Mouse (Mus musculus) heart, postnatal 0 days (tissue): ENCODE data around the gene Tcf15. TPM values are rescaled to one million over a fixed set of nuclear protein-coding genes. Genes with fewer than 3 reads are reported as not detected.
A peak's percentile ranks its signal among the peaks of the same experiment; 100 is the strongest.

ENCODE experiments used
- ATAC-seq: fragments of 200-750 bp; cut with Nextera tagmentation; 2 replicates; pipeline ENCODE4 v1.8.0; 2017; ENCODE audit warnings: low read depth, moderate number of reproducible peaks, moderate library complexity; ENCODE audit not compliant: insufficient read depth
- DNase-seq: peaks from one replicate; pipeline ENCODE4 v3.0.0-alpha.2; 2016; ENCODE audit warnings: low spot score
- H3K27ac ChIP-seq: fragments of 300-500 bp; sonication (generic); 2 replicates; pipeline ENCODE4 v1.5.1; 2014; ENCODE audit warnings: low read depth, mild to moderate bottlenecking
- H3K27me3 ChIP-seq: fragments of 300-500 bp; sonication (generic); 2 replicates; pipeline ENCODE4 v1.6.1; 2014; ENCODE audit warnings: low read length, mixed read lengths; ENCODE audit not compliant: control insufficient read depth, insufficient read depth
- H3K36me3 ChIP-seq: fragments of 300-500 bp; sonication (generic); replicated peaks from 2 replicates; pipeline ENCODE4 v1.6.1; 2014; ENCODE audit warnings: low read length, mixed read lengths; ENCODE audit not compliant: control insufficient read depth, insufficient read depth
- H3K4me1 ChIP-seq: fragments of 300-500 bp; sonication (generic); 2 replicates; pipeline ENCODE4 v1.6.1; 2014; ENCODE audit warnings: antibody characterized with exemption; ENCODE audit not compliant: control insufficient read depth, insufficient read depth
- H3K4me2 ChIP-seq: fragments of 300-500 bp; sonication (generic); 2 replicates; pipeline ENCODE4 v1.6.1; 2014; ENCODE audit warnings: low read depth, mild to moderate bottlenecking, low read length, moderate library complexity
- H3K4me3 ChIP-seq: fragments of 300-500 bp; sonication (generic); 2 replicates; pipeline ENCODE4 v1.5.1; 2014; ENCODE audit warnings: low read depth, low read length
- H3K9ac ChIP-seq: fragments of 300-500 bp; sonication (generic); replicated peaks from 2 replicates; pipeline ENCODE4 v1.6.1; 2014; ENCODE audit warnings: low read depth, low read length, mixed read lengths
- H3K9me3 ChIP-seq: fragments of 300-500 bp; sonication (generic); replicated peaks from 2 replicates; pipeline ENCODE4 v1.6.1; 2016; ENCODE audit warnings: low read length; ENCODE audit not compliant: control insufficient read depth
- CTCF ChIP-seq: IDR thresholded peaks from 2 replicates; pipeline ENCODE4 v1.5.1; 2016; ENCODE audit warnings: antibody characterized with exemption, control low read depth, low read depth
- EP300 ChIP-seq: IDR thresholded peaks from 2 replicates; pipeline ENCODE4 v1.6.1; 2016; ENCODE audit warnings: antibody characterized with exemption, low read depth
- WGBS: fragments of 180-500 bp; shearing (Covaris S2); extraction: QIAGEN DNeasy Blood & Tissue Kit; methylation state at CpG from one replicate; pipeline ENCODE4 v1.1.7; 2014; 5-methylcytosine and 5-hydroxymethylcytosine counted together
- polyA plus RNA-seq: library from polyadenylated mRNA; unstranded; fragments of >200 nt; fragmentation: Nextera tagmentation; extraction: Ambion mirVana; gene quantifications from 2 replicates; pipeline ENCODE4 v1.2.1, GENCODE M21; 2015
- total RNA-seq: library from RNA; depleted of rRNA; stranded (reverse); fragments of >200 nt; gene quantifications from 2 replicates; pipeline ENCODE4 v1.2.3, GENCODE M21; 2014; ENCODE audit warnings: low replicate concordance; rRNA removed

Gene Tcf15
- total and polyA plus RNA-seq, 2 experiments from 2014 or later: 23.0 to 36.8 TPM

- ATAC-seq: no peak
- no peak for TF ChIP-seq CTCF
- TF ChIP-seq EP300: no peak
- Histone ChIP-seq H3K9me3 (no peaks in the 10 kb centered on the region), H3K27ac (no peak overlapping the region), H3K4me3 (no peak overlapping the region), H3K27me3 (no peaks in the 10 kb centered on the region), H3K36me3 (no peaks in the 10 kb centered on the region), H3K9ac (no peak overlapping the region), H3K4me2 (no peak overlapping the region), H3K4me1 (0 out of 2 replicates have a peak, but pooled peaks cover 5% of the 10 kb centered on the region)
- DNase-seq: no peak
- WGBS: 69% methylated on average over 7 of the region's 7 CpGs
Observed at GRCm38 (mm10) chr2:152193346-152193710, 50.0 kb downstream of the Tcf15 start.

GRCm38 (mm10) chr2:152194586-152194985, 51.2 kb downstream of the Tcf15 start:
- H3K9me3 ChIP-seq: no peaks in the 10 kb centered on the region
- H3K27me3 ChIP-seq: no peaks in the 10 kb centered on the region
- H3K4me3 ChIP-seq: no peak overlapping the region
- ATAC-seq (no peak), DNase-seq (no peak)
- TF ChIP-seq EP300 (no peak), CTCF (no peak)
- no peak overlapping the region for H3K4me2 ChIP-seq
- 93% methylated on average over 2 of the region's 2 CpGs for WGBS
- no peaks in the 10 kb centered on the region for H3K4me1 ChIP-seq
- no peak overlapping the region for H3K27ac ChIP-seq
- no peak overlapping the region for H3K9ac ChIP-seq
- no peaks in the 10 kb centered on the region for H3K36me3 ChIP-seq

GRCm38 (mm10) chr2:152196896-152197295, 53.5 kb downstream of the Tcf15 start:
- Histone ChIP-seq H3K9me3 (no peaks in the 10 kb centered on the region), H3K9ac (no peak overlapping the region), H3K4me1 (no peaks in the 10 kb centered on the region), H3K27ac (no peak overlapping the region), H3K27me3 (no peaks in the 10 kb centered on the region), H3K4me2 (no peak overlapping the region), H3K4me3 (no peak overlapping the region), H3K36me3 (no peaks in the 10 kb centered on the region)
- ATAC-seq: no peak
- DNase-seq: no peak
- TF ChIP-seq EP300 (no peak), CTCF (no peak)
- WGBS: 30% methylated on average over 3 of the region's 3 CpGs

GRCm38 (mm10) chr2:152197301-152197712, 53.9 kb downstream of the Tcf15 start:
- no peak overlapping the region for H3K4me2 ChIP-seq
- no peaks in the 10 kb centered on the region for H3K9me3 ChIP-seq
- no peak overlapping the region for H3K9ac ChIP-seq
- H3K4me3 ChIP-seq: no peak overlapping the region
- H3K4me1 ChIP-seq: no peaks in the 10 kb centered on the region
- peak; percentile 83 for DNase-seq
- peak; percentile 68 for ATAC-seq
- H3K27ac ChIP-seq: no peak overlapping the region
- TF ChIP-seq EP300: no peak
- peak; percentile 89 for TF ChIP-seq CTCF
- 42% methylated on average over 10 of the region's 10 CpGs for WGBS
- H3K36me3 ChIP-seq: no peaks in the 10 kb centered on the region
- H3K27me3 ChIP-seq: no peaks in the 10 kb centered on the region

Other genes starting within 250 kb of the Tcf15 start
- gene Angpt4, start 232.4 kb upstream of the Tcf15 start, total RNA-seq: 1.7 TPM in 1 of 2 replicates, not detected in the other
- 0.10 and 0.12 TPM in 2 replicates for gene Angpt4, start 232.4 kb upstream of the Tcf15 start, polyA plus RNA-seq
- gene Fam110a, start 163.3 kb upstream of the Tcf15 start, total RNA-seq: 3.0 and 11.7 TPM in 2 replicates
- 5.7 and 6.2 TPM in 2 replicates for gene Fam110a, start 163.3 kb upstream of the Tcf15 start, polyA plus RNA-seq
- gene Slc52a3, start 147.1 kb upstream of the Tcf15 start, total RNA-seq: 6.6 TPM in 1 of 2 replicates, not detected in the other
- gene Slc52a3, start 147.1 kb upstream of the Tcf15 start, polyA plus RNA-seq: 0.44 and 0.68 TPM in 2 replicates
- not detected in 2 replicates for gene Scrt2, start 62.0 kb upstream of the Tcf15 start, total RNA-seq
- gene Scrt2, start 62.0 kb upstream of the Tcf15 start, polyA plus RNA-seq: not detected in 2 replicates
- gene Srxn1, start 38.0 kb upstream of the Tcf15 start, total RNA-seq: 10.9 and 13.7 TPM in 2 replicates
- 9.5 and 10.2 TPM in 2 replicates for gene Srxn1, start 38.0 kb upstream of the Tcf15 start, polyA plus RNA-seq
- 89.5 TPM in 2 replicates for gene Csnk2a1, start 83.3 kb downstream of the Tcf15 start, total RNA-seq
- gene Csnk2a1, start 83.3 kb downstream of the Tcf15 start, polyA plus RNA-seq: 74.4 and 80.7 TPM in 2 replicates
- gene Tbc1d20, start 150.3 kb downstream of the Tcf15 start, total RNA-seq: 60.9 and 65.8 TPM in 2 replicates
- gene Tbc1d20, start 150.3 kb downstream of the Tcf15 start, polyA plus RNA-seq: 22.8 and 23.7 TPM in 2 replicates
- 104 and 112 TPM in 2 replicates for gene Rbck1, start 189.1 kb downstream of the Tcf15 start, total RNA-seq
- 52.0 and 54.4 TPM in 2 replicates for gene Rbck1, start 189.1 kb downstream of the Tcf15 start, polyA plus RNA-seq
- 0.39 TPM in 1 of 2 replicates, not detected in the other for gene Trib3, start 200.5 kb downstream of the Tcf15 start, total RNA-seq
- gene Trib3, start 200.5 kb downstream of the Tcf15 start, polyA plus RNA-seq: 2.5 and 2.6 TPM in 2 replicates
- gene Nrsn2, start 233.1 kb downstream of the Tcf15 start, total RNA-seq: not detected in 2 replicates
- gene Nrsn2, start 233.1 kb downstream of the Tcf15 start, polyA plus RNA-seq: 0.12 and 0.33 TPM in 2 replicates